Mouse (Mus musculus) heart, postnatal 4 days (tissue): ENCODE measurements around the gene Dag1. TPM values are rescaled to one million over a fixed set of nuclear protein-coding genes. Genes with fewer than 3 reads are reported as not detected.
"Not testable (repeated sequence)": the region's sequence is repeated elsewhere in the genome, so short reads cannot be mapped to it uniquely, and the experiment has no call there.

Experiments used
- DNase-seq: peaks from one replicate; pipeline ENCODE4 v3.0.0; 2021
- total RNA-seq, 2 experiments: library from RNA; stranded (reverse); gene quantifications; 2 replicates each; pipeline ENCODE4 v1.2.3; 2021

The Dag1 gene
- 100 to 1,000 TPM; 307 to 326 TPM for total RNA-seq

- DNase-seq = peak; percentile 100
Measured at GRCm38 (mm10) chr9:108263690-108264190, at the start of gene Dag1. TSS of gene Dag1 (minus strand) at chr9:108263958.

DNA sequence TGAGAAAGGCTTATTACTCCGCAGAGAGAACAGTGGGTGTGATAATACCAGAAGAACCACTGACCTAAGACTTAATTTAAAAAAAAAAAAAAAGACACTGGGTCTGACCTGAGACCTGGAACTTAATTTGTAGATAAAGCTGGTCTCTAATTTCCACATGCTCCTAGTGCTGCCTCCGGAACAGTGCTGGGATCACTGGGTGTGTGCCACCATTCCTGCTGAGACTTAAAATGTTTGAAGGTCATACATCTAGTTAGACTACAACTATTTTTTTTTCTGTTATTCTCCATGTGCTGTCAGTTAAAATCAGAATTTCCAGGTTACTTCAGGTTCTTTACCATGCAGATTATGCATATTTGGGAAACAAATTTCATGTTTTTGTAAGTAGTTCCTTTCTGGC, 44.4 kb upstream of the Dag1 start:
- DNase-seq = no peak

- DNase-seq = no peak
Measured at GRCm38 (mm10) chr9:108307021-108307807, 43.5 kb upstream of the Dag1 start.

DNA sequence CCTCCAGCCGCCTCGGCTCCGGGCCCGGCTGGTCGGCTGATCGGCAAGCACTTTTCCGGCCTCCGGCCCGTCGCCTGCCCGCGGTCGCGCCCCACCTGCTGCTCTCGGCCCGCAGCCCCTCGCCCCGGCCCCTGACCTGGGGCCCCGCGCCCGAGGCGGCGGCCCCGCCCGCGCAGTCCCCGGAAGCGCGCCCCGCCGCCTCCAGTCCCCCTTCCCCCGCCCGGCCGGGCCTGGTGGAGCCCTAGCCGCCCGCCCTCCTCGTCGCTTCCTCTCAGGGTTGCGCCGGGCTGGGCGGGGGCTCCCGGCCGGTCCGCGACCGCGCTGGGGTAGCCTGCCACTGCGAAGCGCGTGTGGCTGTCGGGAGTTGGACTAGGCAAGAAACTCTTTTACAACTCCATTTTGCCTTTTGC, 42.8 kb upstream of the Dag1 start:
- DNase-seq = peak; percentile 86

DNA sequence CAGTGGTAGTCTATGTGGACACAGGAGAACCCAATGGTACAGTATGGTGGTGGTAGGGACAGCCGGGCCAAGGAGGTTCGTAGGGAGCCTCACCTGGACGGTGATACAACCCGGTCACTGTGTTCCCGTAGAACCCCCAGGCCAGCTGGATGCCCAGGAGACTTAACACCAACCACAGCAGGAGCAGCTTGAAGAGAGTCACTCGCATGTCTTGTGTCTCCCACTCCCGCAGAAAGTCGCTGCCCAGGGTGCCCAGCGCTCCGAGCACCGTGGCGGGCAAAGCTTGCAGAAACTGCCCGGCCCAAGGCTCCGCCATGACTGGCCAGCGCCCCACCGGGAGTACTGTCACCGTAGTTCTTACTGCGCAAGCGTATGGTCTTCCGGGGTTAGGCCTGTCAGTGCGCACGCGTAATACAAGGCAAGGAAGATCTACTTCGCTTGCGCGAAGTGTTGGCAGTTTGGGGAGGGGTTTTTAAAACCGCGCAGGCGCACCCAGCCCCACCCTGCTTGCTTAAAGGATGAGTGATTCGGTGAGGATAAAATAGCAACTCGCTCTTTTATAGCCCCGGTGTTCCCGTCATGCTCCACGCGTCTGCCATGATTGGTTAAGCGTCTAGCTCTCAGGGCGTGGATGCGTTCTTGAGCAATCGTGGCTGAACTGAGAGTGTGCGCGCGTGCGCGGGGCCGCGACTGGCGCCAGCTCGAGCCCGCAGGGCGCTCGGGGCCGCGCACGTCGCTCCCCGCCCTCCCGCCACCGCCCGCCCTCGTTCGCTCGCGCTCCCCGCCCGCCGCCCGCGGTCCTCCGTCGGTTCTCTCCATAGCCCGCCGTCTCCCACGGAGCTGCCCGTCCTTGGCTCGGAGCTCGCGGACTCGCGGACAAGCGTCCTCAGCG, 42.1 kb upstream of the Dag1 start, which contains the start of the genes Rhoa and Tcta:
Gene Rhoa (plus strand): TSS at position 501 of the 892 bp plus-strand sequence.
Gene Tcta (minus strand): TSS at position 532 of the 892 bp plus-strand sequence.
- peak; percentile 98 for DNase-seq

GRCm38 (mm10) chr9:108305170-108305569, 41.4 kb upstream of the Dag1 start:
- peak; percentile 17 for DNase-seq

- DNase-seq = no peak
Measured at GRCm38 (mm10) chr9:108304716-108305115, 41.0 kb upstream of the Dag1 start.

GRCm38 (mm10) chr9:108301853-108302252, 38.1 kb upstream of the Dag1 start:
- no peak for DNase-seq

GRCm38 (mm10) chr9:108296453-108297355, 32.9 kb upstream of the Dag1 start, which contains the start of gene Amt:
TSS of gene Amt (plus strand) at chr9:108296853.
- no peak for DNase-seq

- DNase-seq = no peak
Measured at GRCm38 (mm10) chr9:108290773-108291172, 27.0 kb upstream of the Dag1 start.

DNA sequence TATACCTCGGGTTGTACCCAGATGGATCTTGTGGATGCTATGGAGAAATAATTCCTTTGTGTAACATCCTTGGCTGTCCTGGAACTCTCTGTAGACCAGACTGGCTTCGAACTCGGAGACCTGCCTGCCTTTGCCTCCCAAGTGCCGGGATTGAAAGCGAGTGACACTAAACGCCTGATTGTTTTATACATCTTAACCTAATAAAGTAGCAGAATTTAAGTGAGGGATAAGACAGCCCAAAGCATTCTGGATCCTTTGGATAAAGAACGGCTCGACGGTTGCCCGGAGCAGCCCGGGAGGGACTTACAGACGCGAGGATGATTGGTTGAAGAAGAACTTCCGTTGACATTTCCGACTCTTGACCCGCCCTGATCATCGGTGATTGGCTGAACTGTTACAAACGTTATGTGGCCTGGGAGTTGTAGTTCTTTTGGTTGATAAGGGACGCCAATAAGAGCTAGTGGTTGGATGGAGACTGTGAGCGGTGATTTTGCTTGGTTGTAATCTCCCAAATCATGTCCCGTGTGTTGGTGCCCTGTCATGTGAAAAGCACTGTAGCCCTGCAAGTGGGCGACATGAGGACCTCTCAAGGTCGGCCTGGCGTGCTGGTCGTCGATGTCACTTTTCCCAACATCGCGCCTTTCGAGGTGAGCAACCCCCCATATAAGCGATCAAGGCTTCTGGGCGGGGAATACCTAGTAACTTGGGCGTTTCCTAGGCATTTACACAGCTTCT, 26.4 kb upstream of the Dag1 start, which contains the start of gene Nicn1:
Gene Nicn1 (plus strand): TSS at position 414 of the 735 bp plus-strand sequence.
- DNase-seq = peak; percentile 89

GRCm38 (mm10) chr9:108289347-108289746, 25.6 kb upstream of the Dag1 start:
- no peak for DNase-seq

DNA sequence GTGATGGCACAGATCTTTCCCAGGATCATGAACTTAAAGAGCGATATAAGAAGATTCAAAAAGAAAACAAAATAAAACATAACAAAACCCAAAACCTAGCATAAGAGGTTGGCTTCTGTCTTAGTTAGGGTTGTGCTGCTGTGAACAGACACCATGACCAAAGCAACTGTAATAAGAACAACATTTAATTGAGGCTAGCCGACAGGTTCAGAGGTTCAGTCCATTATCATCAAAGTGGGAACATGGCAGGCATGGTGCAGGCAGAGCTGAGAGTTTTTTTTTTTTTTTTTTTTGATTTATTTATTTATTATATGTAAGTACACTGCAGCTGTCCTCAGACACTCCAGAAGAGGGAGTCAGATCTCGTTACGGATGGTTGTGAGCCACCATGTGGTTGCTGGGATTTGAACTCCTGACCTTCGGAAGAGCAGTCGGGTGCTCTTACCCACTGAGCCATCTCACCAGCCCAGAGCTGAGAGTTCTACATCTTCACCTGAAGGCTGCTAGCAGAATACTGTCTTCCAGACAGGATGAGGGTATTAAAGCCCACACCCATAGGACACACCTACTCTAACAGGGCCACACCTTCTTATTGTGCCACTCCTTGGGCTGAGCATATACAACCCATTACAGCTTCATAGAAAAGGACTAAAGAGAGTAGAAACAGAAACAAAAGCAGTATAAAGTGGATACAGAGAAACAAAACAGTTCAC, 23.9 kb upstream of the Dag1 start:
- not testable (repeated sequence) for DNase-seq

GRCm38 (mm10) chr9:108284410-108284809, 20.7 kb upstream of the Dag1 start:
- DNase-seq = peak; percentile 85

- peak; percentile 90 for DNase-seq
Measured at GRCm38 (mm10) chr9:108280071-108280828, 16.5 kb upstream of the Dag1 start.

- DNase-seq = peak; percentile 63
Measured at GRCm38 (mm10) chr9:108278697-108279450, 15.1 kb upstream of the Dag1 start.

- DNase-seq = no peak
Measured at GRCm38 (mm10) chr9:108275331-108275659, 11.5 kb upstream of the Dag1 start.

DNA sequence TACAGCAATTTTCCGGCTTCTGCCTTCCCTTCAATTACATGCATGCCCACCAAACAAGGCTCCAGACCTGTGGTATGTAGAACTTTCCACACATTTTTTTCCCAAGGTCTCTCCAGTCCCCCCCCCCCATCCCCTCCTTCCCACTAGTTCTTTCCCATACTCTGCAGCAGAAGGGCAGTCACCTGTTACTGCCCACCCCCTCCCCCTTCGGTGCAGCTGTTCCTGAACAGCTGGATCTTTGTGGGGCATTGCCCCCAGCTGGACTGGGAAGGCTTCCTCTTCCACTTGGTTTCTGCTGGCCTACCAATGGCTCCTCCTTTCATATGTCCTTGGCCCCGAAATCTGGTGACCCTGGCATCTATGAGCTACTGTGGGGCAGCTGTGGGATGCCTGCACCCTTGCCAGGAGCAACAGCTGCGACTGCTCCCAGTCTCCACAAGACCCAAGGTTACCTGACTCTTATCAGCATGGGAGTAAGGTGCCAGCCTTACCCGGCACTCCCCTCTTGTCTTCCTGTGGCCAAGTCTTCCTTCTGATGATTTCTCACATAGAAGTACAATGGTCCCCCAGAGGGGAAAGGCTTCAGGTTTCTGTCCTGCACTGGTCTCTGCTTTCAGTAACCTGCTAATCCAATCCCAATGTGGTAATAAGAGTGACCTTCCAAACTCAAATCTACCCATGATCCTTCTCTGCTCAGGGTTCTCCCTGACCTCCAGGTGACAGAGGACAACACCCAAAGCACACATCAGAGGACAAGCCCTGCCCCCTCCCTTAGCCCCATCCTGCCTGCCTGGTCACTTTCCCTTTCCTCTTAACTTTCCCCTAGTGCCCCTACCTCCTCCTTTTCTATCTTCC, 10.9 kb upstream of the Dag1 start:
- no peak for DNase-seq
